Mouse (Mus musculus) stomach, postnatal 0 days (tissue): ENCODE results near the gene Adgrd1.

Experiments
- CTCF ChIP-seq: IDR thresholded peaks from 2 replicates; pipeline ENCODE4 v1.5.1; 2016; ENCODE audit warnings: antibody characterized with exemption, low read depth, mild to moderate bottlenecking, moderate library complexity
- EP300 ChIP-seq: optimal IDR thresholded peaks from 2 replicates; pipeline ENCODE3; 2016; ENCODE audit warnings: antibody characterized with exemption

- TF ChIP-seq CTCF (no peak), EP300 (no peak)
Measured at GRCm38 (mm10) chr5:129085153-129085552, 11.4 kb upstream of the Adgrd1 start.
